Mouse (Mus musculus): Measurements from ENCODE around the gene Arhgef38. TPM values are rescaled to one million over a fixed set of nuclear protein-coding genes. Genes with fewer than 3 reads are reported as not detected.

Gene Arhgef38
- polyA plus RNA-seq, 1 experiment from 2014 or later: 0.13 TPM

DNA sequence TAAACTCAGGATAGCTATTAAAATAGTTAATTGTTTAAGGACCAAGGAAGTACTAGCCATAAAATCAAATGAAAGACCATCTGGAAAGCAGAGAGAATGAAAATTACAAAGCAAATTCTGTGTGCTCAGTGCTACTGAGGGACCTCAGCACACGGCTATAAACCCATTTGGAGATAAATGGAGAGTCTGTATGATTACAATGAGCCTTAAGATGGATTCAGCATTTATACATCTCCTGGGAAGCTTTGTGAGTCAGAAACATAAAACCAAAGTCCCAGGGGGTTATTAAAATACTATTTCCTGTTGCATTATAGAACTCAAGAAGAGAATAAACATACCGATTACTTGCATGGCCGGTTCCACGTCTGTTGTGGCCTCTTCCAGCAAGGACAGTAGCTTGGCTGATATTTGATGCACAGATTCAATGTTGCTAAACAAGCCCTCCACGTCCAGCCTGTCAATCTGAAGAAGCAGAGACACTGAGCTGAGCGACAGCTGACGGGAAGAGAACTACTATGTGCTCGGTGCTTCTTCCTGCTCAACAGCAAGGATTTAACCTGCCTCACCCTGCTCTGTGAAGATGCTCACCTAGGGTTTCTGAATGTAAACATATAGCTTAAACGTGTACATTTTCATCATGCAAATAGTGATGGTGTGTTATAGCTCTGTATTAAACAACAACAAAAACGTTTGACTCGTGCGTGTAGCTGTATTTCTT, 58.6 kb downstream of the Arhgef38 start:
- no peaks in the 10 kb centered on the region for H3K4me1 ChIP-seq (ENCODE audit: control insufficient read depth, insufficient read depth, low read length)
- H3K4me2 ChIP-seq (ENCODE audit: low read depth, low read length): no peak overlapping the region
- no peak overlapping the region for H3K9ac ChIP-seq (ENCODE audit: low read length)
- no peak overlapping the region for H3K4me3 ChIP-seq (ENCODE audit: low read length)
- ATAC-seq (replicated peaks; ENCODE audit: extremely low read depth, insufficient read depth, low FRiP score): no peak
- WGBS: 71% methylated on average over 12 of the region's 12 CpGs
- no peaks in the 10 kb centered on the region for H3K27me3 ChIP-seq (ENCODE audit: control insufficient read depth, insufficient read depth, low read length)
- H3K9me3 ChIP-seq (replicated peaks; ENCODE audit: control insufficient read depth, low read length): no peaks in the 10 kb centered on the region
- no peak overlapping the region for H3K27ac ChIP-seq (ENCODE audit: low read length)
- no peaks in the 10 kb centered on the region for H3K36me3 ChIP-seq (ENCODE audit: control insufficient read depth, insufficient read depth)

DNA sequence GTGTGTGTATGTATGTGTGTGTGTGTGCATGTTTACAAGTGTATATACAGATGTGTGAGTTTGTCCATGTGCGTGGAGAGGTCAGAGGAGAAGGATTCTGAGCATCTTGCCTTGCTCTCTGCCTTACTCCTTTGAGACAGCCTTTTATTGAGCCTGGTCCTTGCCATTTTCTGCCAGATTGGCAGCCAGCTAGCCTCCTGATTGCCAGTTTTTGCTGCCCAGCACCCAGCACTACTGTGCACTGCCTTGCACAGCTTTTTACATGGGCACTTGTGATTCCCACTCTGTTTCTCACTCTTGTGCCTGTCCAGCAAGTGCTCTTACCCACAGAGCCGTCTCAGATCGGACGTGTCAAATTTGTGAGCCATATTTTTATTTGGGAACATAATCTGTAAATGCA, 62.5 kb downstream of the Arhgef38 start:
- no peak for ATAC-seq (replicated peaks; ENCODE audit: extremely low read depth, insufficient read depth, low FRiP score)
- no peaks in the 10 kb centered on the region for H3K4me1 ChIP-seq (ENCODE audit: control insufficient read depth, insufficient read depth, low read length)
- no peak overlapping the region for H3K27ac ChIP-seq (ENCODE audit: low read length)
- no peaks in the 10 kb centered on the region for H3K27me3 ChIP-seq (ENCODE audit: control insufficient read depth, insufficient read depth, low read length)
- no peaks in the 10 kb centered on the region for H3K36me3 ChIP-seq (ENCODE audit: control insufficient read depth, insufficient read depth)
- WGBS: 88% methylated on average over 4 of the region's 4 CpGs
- no peak overlapping the region for H3K4me3 ChIP-seq (ENCODE audit: low read length)
- no peak overlapping the region for H3K9ac ChIP-seq (ENCODE audit: low read length)
- H3K9me3 ChIP-seq (replicated peaks; ENCODE audit: control insufficient read depth, low read length): no peaks in the 10 kb centered on the region
- H3K4me2 ChIP-seq (ENCODE audit: low read depth, low read length): no peak overlapping the region

DNA sequence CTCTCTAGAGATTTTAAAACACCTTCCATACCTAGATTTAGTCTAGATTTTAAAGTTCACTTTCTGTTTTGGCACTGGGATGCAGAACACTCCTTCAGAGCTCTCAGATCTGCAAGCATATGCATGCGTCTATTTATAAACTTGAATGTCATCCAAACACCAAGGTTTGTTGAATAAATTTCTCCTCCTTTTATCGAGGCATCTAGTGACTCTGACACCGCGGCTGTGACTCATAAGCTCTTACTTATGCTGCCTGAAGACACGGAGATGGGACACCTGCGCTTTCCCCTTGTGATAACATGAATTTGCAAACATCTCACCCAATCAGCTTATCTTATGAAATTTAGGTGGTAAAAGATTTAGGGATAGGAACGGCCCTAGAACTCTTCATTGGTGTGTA, 65.0 kb downstream of the Arhgef38 start:
- no peaks in the 10 kb centered on the region for H3K27me3 ChIP-seq (ENCODE audit: control insufficient read depth, insufficient read depth, low read length)
- no peak overlapping the region for H3K27ac ChIP-seq (ENCODE audit: low read length)
- 48% methylated on average over 7 of the region's 7 CpGs for WGBS
- no peak overlapping the region for H3K9ac ChIP-seq (ENCODE audit: low read length)
- H3K4me3 ChIP-seq (ENCODE audit: low read length): no peak overlapping the region
- H3K4me1 ChIP-seq (ENCODE audit: control insufficient read depth, insufficient read depth, low read length): no peaks in the 10 kb centered on the region
- peak overlapping the region; percentile 17; the same call in 1 of the 2 replicates for H3K4me2 ChIP-seq (ENCODE audit: low read depth, low read length)
- no peaks in the 10 kb centered on the region for H3K9me3 ChIP-seq (replicated peaks; ENCODE audit: control insufficient read depth, low read length)
- ATAC-seq (replicated peaks; ENCODE audit: extremely low read depth, insufficient read depth, low FRiP score): no peak
- no peaks in the 10 kb centered on the region for H3K36me3 ChIP-seq (ENCODE audit: control insufficient read depth, insufficient read depth)

DNA sequence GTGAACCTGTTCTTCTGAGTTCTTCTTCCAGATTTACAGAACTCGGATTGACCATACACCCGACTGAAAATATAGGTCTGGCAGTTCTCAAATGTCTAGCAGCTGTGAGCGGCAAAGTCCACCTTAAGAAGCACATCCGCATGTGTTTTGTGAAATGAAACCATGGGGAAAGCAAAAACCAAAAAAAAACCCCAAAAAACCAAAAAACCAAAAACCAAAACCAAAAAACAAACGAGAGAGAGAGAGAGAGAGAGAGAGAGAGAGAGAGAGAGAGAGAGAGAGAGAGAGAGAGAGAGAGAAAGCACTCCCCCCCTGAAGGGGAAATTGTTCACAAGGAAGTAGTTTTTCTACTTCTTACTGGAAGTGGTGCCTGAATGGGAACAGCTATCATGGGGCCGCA, 67.2 kb downstream of the Arhgef38 start:
- H3K9me3 ChIP-seq (replicated peaks; ENCODE audit: control insufficient read depth, low read length): no peaks in the 10 kb centered on the region
- ATAC-seq (replicated peaks; ENCODE audit: extremely low read depth, insufficient read depth, low FRiP score): no peak
- no peak overlapping the region for H3K4me3 ChIP-seq (ENCODE audit: low read length)
- no peak overlapping the region for H3K4me2 ChIP-seq (ENCODE audit: low read depth, low read length)
- no peaks in the 10 kb centered on the region for H3K27me3 ChIP-seq (ENCODE audit: control insufficient read depth, insufficient read depth, low read length)
- H3K4me1 ChIP-seq (ENCODE audit: control insufficient read depth, insufficient read depth, low read length): no peaks in the 10 kb centered on the region
- no peak overlapping the region for H3K27ac ChIP-seq (ENCODE audit: low read length)
- H3K36me3 ChIP-seq (ENCODE audit: control insufficient read depth, insufficient read depth): no peaks in the 10 kb centered on the region
- no peak overlapping the region for H3K9ac ChIP-seq (ENCODE audit: low read length)
- 76% methylated on average over 6 of the region's 6 CpGs for WGBS

DNA sequence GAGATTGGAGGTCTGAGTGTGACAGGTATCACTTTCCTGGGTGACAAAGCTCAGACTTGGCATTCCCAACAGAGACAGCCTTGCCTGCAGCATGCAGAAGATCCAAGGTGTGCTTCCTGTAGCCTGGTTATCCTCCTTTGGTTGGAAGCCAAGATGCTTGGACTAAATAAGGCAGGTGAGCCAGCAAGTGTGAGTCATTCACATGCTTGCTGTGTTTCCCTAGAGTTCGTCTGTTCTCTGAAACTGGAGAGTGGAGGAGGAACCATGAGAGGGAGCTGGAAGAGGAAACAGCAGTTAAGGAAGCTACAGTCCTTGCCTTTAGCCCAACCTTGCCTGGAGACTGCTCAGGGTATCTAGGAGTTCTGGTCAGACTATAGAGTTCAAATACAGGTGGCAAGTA, 69.6 kb downstream of the Arhgef38 start:
- no peak overlapping the region for H3K9ac ChIP-seq (ENCODE audit: low read length)
- no peak overlapping the region for H3K27ac ChIP-seq (ENCODE audit: low read length)
- no peaks in the 10 kb centered on the region for H3K36me3 ChIP-seq (ENCODE audit: control insufficient read depth, insufficient read depth)
- no peak overlapping the region for H3K4me3 ChIP-seq (ENCODE audit: low read length)
- H3K27me3 ChIP-seq (ENCODE audit: control insufficient read depth, insufficient read depth, low read length): no peaks in the 10 kb centered on the region
- H3K9me3 ChIP-seq (replicated peaks; ENCODE audit: control insufficient read depth, low read length): no peaks in the 10 kb centered on the region
- H3K4me2 ChIP-seq (ENCODE audit: low read depth, low read length): no peak overlapping the region
- 20% methylated on average over 1 of the region's 1 CpGs for WGBS
- ATAC-seq (replicated peaks; ENCODE audit: extremely low read depth, insufficient read depth, low FRiP score): no peak
- H3K4me1 ChIP-seq (ENCODE audit: control insufficient read depth, insufficient read depth, low read length): no peaks in the 10 kb centered on the region

DNA sequence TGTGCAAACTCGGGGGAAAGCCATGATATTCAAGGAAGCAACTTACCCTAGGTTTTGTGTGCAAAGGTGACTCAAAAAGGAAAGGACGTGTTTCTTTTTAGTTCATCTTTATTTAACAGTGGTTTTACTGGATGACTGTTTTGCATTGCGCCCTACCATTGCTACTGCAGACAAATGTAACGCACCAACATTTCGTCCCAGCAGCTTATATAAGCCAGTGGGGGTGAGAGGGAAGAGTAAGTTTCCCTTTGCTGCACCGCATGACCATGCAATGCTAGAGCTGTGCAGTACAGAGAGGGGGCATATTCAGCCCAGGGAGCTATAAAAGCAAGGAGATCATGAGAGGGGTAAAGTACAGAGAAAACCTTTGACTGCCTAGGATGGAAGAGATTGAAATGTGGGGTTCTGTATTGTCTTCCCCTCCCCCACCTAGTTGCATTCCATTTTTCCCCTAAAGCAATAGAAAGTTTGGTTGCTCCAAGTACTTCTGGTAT, 70.8 kb downstream of the Arhgef38 start:
- Histone ChIP-seq H3K4me2 (ENCODE audit: low read depth, low read length) (no peak overlapping the region), H3K27me3 (ENCODE audit: control insufficient read depth, insufficient read depth, low read length) (no peaks in the 10 kb centered on the region), H3K27ac (ENCODE audit: low read length) (no peak overlapping the region), H3K4me1 (ENCODE audit: control insufficient read depth, insufficient read depth, low read length) (no peaks in the 10 kb centered on the region), H3K36me3 (ENCODE audit: control insufficient read depth, insufficient read depth) (no peaks in the 10 kb centered on the region), H3K4me3 (ENCODE audit: low read length) (no peak overlapping the region), H3K9me3 (replicated peaks; ENCODE audit: control insufficient read depth, low read length) (no peaks in the 10 kb centered on the region), H3K9ac (ENCODE audit: low read length) (no peak overlapping the region)
- 81% methylated on average over 6 of the region's 6 CpGs for WGBS
- ATAC-seq (replicated peaks; ENCODE audit: extremely low read depth, insufficient read depth, low FRiP score): no peak

DNA sequence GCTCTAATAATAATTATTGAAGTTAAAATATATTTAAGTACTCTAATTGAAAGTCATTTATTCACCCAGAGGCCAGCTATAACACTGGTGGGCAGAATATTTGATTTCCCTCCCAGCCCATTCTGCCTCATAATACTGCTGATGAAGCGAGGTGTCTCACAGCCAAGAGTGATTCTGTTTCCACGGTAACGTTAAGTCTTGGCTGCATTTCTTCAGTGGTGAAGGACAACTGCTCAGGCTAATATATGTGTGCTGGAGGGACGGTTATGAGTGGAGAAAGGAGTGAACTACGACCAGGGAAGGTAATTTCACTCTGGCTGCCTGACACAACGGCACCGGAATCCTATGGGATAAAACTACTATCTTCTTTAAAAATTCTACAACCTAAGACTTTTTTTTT, 71.6 kb downstream of the Arhgef38 start:
- Histone ChIP-seq H3K4me3 (ENCODE audit: low read length) (no peak overlapping the region), H3K4me1 (ENCODE audit: control insufficient read depth, insufficient read depth, low read length) (no peaks in the 10 kb centered on the region), H3K4me2 (ENCODE audit: low read depth, low read length) (no peak overlapping the region), H3K27ac (ENCODE audit: low read length) (no peak overlapping the region), H3K9me3 (replicated peaks; ENCODE audit: control insufficient read depth, low read length) (no peaks in the 10 kb centered on the region), H3K36me3 (ENCODE audit: control insufficient read depth, insufficient read depth) (no peaks in the 10 kb centered on the region), H3K9ac (ENCODE audit: low read length) (no peak overlapping the region), H3K27me3 (ENCODE audit: control insufficient read depth, insufficient read depth, low read length) (no peaks in the 10 kb centered on the region)
- WGBS: 69% methylated on average over 7 of the region's 7 CpGs
- ATAC-seq (replicated peaks; ENCODE audit: extremely low read depth, insufficient read depth, low FRiP score): no peak

DNA sequence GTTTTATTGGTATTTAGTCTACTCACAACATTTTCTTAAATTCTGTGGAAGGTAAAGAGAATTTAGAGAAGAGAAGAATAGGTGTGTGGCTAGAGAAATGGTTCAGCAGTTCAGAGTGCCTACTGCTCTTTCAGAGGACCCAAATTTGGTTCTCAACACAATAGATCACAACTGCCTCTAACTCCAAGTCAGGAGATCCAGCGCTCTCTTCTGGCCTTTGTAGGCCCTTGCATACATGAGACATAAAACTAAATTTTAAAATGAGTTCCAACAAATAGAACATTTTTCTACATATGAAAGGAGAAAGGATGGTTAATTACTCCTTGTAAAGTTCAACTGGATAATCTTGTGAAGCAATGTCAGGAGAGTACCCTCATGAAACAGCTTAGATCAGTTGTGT, 73.3 kb downstream of the Arhgef38 start:
- WGBS: 88% methylated on average over 1 of the region's 1 CpGs
- H3K36me3 ChIP-seq (ENCODE audit: control insufficient read depth, insufficient read depth): no peaks in the 10 kb centered on the region

DNA sequence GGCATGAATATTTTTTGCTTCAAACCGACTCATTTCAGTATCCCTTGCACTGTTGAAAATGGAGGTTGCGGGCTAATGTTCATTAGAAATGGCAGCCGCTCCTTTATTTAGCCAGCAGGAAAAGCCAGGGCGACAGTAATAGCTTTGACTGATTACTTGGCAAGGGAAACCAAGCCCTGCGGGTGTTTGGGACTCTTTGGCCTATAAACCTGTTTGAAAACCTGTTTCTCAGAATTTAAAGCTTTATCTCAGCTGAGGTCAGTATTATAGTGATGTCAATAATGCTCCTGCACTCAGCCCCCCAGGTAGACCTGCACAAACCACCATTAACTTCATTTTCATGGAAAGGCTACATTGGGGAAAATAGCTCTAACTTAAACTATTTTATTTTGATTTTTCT, 76.5 kb downstream of the Arhgef38 start:
- Histone ChIP-seq H3K27ac (ENCODE audit: low read length) (no peak overlapping the region), H3K4me2 (ENCODE audit: low read depth, low read length) (no peak overlapping the region), H3K4me3 (ENCODE audit: low read length) (no peak overlapping the region), H3K9me3 (replicated peaks; ENCODE audit: control insufficient read depth, low read length) (no peaks in the 10 kb centered on the region), H3K36me3 (ENCODE audit: control insufficient read depth, insufficient read depth) (no peaks in the 10 kb centered on the region), H3K4me1 (ENCODE audit: control insufficient read depth, insufficient read depth, low read length) (no peaks in the 10 kb centered on the region), H3K9ac (ENCODE audit: low read length) (no peak overlapping the region), H3K27me3 (ENCODE audit: control insufficient read depth, insufficient read depth, low read length) (no peaks in the 10 kb centered on the region)
- WGBS: 74% methylated on average over 5 of the region's 5 CpGs
- no peak for ATAC-seq (replicated peaks; ENCODE audit: extremely low read depth, insufficient read depth, low FRiP score)

More for the DNA sequence above, 73.3 kb downstream of the Arhgef38 start:
- Histone ChIP-seq H3K4me1 (ENCODE audit: control insufficient read depth, insufficient read depth, low read length) (no peaks in the 10 kb centered on the region), H3K4me3 (ENCODE audit: low read length) (no peak overlapping the region), H3K27me3 (ENCODE audit: control insufficient read depth, insufficient read depth, low read length) (no peaks in the 10 kb centered on the region), H3K4me2 (ENCODE audit: low read depth, low read length) (no peak overlapping the region), H3K9ac (ENCODE audit: low read length) (no peak overlapping the region), H3K9me3 (replicated peaks; ENCODE audit: control insufficient read depth, low read length) (no peaks in the 10 kb centered on the region), H3K27ac (ENCODE audit: low read length) (no peak overlapping the region)
- no peak for ATAC-seq (replicated peaks; ENCODE audit: extremely low read depth, insufficient read depth, low FRiP score)
